Mouse (Mus musculus) small intestine, adult 2 months (tissue): Measurements from ENCODE around the gene Gm43720.

ENCODE experiments used
- CTCF ChIP-seq: fragments of 200-500 bp; IDR thresholded peaks from 2 replicates; pipeline ENCODE4 v1.5.1; 2012; ENCODE audit warnings: low read depth, mild to moderate bottlenecking, control low read depth, inconsistent platforms, low read length, moderate library complexity, mixed read lengths; ENCODE audit not compliant: insufficient replicate concordance, insufficient read length; ENCODE audit errors: extremely low read depth
- POLR2A ChIP-seq: fragments of 200-500 bp; IDR thresholded peaks from 2 replicates; pipeline ENCODE4 v1.6.1; 2012; ENCODE audit warnings: low read depth, mild to moderate bottlenecking, control low read depth, inconsistent platforms, low read length, moderate library complexity

GRCm38 (mm10) chr5:138275216-138276050, 4.3 kb downstream of the Gm43720 start:
- TF ChIP-seq CTCF: no peak
- no peak for TF ChIP-seq POLR2A
